Mouse (Mus musculus) liver, embryonic 14.5 days (tissue): ENCODE measurements around the gene Coro7.

ENCODE experiments used
- CTCF ChIP-seq: IDR thresholded peaks from 2 replicates; pipeline ENCODE4 v1.5.1; 2016; ENCODE audit warnings: antibody characterized with exemption, low read depth, control low read depth
- EP300 ChIP-seq: IDR thresholded peaks from 2 replicates; pipeline ENCODE4 v1.6.1; 2016; ENCODE audit warnings: antibody characterized with exemption, low read depth

GRCm38 (mm10) chr16:4593971-4594813 is 85.4 kb downstream of the Coro7 start, which contains the start of gene Glis2:
- no peak for TF ChIP-seq CTCF
- TF ChIP-seq EP300: no peak
